Mouse (Mus musculus): Measurements from ENCODE around the gene Auts2.

The Auts2 gene

DNA sequence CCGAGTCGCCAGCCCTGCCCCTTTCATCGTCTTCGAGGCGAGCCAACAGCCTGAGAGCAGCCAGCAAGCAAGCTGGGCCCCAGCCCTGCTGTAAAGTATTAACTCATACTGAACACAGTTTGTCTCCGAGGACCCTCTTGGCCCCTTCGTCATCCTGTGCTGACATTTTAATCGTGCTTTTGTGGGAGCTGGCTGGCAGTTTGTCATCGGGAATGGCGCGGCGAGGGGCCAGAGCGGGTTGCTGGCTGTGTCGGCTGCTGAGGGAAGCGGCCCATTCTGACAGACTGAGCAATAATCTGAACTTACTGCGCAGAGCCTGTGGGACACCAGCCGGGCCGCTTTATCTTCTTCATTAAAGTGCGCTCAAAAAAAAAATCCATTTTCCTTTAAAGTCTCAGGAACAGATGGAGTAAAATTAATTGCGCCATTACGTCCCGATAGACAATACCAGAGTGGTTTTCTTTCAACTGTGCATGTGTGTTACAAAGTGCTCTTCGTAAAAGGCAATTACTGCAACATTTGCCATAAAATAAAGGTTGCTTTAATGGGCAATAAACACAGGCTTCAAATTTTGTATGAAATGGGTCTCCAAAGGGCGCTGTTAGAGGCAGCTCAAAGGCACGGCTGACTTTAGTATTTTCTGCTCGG, 957.3 kb downstream of the Auts2 start:
- no peak for DNase-seq

DNA sequence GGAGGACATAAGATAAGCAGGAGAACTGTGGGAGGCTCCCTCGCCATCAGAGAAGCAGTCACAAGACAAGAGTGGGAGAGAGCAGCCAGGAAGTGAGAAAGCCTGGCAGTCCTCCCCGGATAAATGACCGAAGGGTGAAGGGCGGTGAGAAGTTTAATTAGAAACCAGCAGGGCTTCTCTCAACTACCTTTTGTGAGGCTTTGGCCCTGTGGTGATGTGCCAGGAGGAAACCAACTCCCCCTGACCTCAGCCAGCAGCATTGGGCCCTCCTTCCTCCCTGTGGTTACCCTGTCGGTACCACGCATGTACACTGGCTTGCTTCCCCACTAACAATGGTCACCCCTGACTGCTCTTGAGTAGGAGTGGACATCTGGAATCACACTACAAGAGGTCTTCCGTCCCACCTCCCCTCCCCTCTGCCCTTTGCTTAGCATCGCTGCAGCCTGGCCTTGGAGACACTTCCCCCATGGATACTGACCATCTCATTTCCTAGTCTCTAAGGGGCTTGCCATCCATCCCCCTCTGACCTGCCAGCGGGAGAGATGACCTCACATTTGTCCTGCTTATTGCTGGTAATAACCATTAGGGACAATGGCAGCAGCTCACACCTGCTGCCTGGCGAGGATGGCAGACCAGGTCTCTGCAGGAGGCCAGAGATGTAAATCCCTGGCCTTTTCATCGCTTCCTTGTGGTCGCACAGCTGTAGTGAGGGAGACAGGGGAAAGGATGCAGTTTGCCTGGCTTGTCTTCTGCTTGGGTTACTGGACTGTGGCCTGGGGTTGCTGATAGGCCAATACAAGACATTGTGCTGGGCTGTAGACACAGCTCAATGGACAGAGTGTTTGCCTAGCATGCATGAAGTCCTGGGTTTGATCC, 958.6 kb downstream of the Auts2 start:
- no peak for DNase-seq

DNA sequence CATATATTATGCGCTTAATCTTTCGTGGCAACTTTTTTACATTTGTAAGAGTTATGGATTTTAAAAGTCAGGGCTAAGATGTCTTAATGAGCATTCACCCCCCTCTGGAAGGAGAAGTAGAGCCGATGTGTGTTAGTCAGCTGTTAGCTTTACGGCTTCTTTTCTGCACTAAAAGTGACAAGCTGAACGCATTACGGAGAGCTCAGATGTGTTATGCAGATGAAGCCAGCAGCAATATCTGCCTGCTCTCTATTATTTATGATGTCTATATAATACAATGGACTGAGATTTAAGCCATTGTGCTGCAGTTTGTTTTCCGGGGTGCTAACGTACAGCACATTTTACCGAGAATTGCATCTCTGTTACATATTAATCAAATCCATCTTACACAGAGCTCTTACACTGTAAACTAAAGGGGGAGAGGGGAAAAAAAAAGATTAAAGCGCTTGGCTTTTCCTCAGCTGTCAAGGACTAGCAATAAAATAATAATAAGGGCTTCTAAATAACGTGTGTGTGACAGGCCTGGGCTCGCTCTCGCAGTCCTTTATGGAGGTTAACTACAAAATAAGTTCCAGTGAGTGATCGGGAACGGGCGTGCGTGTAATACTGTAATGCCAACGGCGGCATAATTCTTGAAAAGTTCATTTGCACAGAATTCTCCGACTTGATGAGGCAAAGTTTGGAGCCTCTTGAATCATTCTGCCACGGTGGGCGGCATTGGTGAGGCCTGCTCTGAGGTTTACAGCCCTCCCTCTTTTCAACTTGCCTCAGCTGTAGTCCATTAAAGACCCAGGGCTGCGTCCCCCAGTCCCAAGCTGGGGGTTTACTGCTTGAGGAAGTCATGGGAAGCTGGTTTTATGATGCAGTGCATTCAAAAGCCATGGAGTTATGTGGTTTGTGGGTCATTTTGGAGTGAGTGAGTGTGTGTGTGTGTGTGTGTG, 961.8 kb downstream of the Auts2 start:
- no peak for DNase-seq

DNA sequence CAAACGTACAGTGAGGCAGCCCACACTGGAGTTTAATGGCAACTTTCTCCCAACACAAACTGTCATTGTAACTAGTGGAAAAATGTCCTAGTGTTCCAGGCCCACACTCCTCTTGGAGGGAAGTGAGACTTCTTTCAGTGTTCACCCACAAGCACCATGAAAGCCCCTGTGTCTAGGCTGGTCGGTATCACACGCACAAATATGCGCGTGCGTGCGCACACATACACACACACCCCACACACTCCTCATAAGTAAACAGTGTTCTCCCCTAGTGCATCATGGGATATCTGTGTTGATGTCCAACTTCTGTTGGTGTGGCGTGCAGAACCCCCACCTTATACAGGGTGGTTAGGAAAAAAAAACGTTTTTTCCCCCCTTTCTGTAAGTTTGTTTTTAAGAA, 964.4 kb downstream of the Auts2 start:
- no peak for DNase-seq

DNA sequence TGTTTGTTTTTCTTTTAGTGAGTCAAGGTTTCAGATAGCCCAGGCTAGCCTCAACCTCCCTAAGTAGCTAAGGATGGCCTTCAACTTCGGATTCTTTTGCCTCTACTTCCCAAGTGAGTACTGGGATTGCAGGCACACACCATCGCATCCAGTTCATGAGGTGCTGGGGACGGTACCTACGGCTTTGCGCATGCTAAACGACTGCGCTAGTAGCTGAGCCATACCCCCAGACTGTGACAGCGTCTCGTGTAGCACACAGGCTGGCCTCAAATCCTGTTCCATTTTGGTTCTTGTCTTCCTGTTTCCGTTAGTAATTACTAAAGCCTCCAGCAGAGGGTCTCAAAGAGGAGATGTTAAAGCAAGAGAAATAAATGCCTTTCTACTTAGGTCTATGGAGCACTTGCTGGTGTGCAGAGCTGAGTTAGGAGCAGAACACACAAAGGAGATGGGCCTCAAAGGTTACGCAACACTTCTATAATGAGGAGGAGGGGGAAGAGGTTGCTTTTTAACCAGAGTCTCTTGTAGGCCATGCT, 967.3 kb downstream of the Auts2 start:
- DNase-seq: no peak

DNA sequence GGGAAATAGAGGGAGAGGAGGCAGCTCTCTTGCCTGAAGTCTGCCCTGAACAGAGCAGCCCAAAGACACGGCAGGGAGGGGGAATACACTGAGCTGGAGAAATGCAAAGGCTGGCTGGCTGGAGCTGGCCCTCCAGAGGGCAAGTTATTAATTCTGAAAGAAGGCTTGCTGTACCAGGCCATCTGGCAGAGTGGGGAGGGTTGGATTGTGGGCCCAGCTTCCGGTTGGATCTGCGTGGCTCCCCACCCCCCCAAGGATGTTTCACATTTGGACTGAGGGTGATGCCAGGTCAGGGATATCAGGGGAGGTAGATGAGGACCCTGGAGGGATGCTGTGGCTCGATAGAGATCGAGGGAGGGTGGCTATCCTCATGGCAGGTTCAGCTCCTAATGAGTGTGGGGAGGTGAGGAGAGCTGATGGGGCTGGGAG, 968.0 kb downstream of the Auts2 start:
- DNase-seq: no peak

DNA sequence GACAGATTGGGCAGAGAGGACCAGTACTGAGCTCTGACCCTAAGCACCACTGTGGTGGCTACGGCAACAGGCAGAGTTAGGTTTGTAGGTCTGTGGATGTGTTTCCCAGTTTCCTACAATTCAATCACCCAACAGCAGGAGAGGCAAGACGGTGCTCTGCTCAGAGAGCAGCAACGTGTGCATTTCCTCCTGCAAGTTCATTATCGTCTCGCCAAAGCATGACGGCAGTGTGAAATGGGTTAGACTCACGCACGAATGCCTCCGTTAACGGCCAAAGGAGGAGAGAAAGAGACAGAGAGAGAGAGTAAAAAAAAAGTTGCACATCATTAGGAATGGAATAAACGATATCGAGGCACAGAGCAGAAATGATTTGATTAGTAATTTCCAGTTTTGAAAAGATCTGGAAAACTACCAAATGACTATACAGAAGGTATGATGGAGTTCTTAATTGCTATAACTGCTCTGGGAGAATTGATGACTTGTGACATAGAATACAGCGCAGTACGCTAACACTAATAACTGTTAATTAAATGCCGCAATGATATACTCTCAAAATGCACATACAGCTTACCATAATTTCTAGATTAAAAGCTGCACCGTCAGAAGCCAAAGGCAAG, 968.6 kb downstream of the Auts2 start:
- DNase-seq: no peak

DNA sequence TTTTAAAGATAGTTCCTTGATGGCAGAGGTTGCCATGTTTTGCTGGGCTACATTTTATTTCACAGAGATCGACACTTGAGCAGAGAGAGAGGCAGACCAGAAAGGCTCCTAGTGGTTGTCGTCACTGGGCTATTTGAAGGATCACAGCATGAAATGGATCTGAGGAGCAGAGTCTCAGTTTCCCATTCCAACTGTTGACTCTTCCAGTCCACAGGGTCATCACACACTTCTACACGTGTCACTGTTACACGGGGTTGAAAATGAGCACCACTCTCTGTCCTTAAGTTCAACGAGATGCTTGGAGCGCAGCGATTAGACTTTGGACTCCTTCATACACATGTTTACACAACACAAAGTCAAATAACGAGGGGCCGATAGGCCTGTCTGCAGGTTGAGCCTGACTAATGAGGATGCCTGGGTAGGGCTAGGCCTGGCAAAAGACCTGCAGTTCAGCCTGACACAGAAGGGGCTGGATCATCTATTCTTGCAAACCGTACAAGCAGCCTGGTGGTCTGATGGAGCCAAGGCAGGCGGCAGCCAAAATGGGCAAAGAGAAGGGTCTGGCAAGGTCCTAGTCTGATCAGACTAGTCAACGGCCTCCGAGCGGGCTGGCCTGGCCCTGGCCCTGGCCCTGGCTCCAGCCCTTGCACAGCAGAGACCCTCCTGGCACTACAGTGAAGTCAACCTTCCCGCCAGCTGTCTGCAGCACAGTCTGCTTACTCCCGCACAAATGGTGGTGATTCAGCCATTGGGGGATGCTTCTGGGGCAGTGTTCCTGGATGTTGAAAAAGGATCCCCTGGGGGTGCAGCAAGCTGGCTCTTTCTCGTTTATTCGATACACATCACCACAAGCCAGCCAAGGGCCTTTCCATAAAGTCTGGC, 969.6 kb downstream of the Auts2 start:
- DNase-seq: peak; percentile 49

DNA sequence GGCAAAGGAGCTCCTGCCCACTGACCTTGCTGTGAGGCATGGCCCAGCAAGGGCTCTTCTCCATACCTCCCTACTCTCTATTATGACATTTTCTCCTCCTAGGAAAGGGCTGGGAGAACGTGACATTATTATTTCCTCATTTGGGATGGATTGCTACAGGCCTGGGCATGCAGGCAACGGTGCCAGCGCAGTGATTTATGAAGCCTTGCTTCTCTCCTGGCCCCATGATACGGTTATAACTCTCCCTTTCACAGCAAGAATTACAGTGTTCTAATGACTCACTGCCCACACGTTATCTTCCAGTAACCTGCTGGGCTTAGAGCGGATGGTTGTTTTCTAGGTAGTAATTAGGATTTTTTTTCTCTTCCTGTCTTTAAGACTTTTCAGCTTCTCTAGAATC, 977.1 kb downstream of the Auts2 start:
- no peak for DNase-seq

DNA sequence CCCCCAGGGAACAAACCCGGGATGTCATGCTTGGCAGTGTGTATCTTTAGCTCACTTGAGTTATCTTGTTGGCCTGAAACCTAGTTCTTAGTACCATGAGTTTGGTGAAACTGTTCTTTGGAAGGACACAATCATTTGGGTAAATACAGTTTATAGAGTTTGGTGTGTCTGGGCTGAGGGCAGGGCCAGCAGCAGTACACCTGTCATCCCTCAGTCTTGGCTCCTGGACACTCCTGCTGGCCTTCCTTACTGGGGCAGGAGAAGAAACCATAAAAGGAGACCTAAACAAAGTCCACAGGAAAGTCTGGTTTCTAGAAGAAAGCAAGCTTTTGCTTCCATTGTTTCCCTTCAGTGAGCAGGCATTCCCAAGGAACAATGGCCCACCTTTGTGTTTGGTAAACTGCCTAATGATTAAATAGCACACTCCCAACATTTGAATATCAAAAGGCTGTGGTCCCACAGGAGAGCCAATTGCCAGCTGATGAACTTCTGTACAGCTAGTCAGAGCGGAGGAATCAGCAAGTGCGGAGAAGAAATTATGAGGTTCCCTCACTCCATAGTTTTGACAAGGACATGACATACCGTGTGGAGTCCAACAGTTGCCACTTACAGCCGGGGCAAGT, 979.4 kb downstream of the Auts2 start:
- no peak for DNase-seq

DNA sequence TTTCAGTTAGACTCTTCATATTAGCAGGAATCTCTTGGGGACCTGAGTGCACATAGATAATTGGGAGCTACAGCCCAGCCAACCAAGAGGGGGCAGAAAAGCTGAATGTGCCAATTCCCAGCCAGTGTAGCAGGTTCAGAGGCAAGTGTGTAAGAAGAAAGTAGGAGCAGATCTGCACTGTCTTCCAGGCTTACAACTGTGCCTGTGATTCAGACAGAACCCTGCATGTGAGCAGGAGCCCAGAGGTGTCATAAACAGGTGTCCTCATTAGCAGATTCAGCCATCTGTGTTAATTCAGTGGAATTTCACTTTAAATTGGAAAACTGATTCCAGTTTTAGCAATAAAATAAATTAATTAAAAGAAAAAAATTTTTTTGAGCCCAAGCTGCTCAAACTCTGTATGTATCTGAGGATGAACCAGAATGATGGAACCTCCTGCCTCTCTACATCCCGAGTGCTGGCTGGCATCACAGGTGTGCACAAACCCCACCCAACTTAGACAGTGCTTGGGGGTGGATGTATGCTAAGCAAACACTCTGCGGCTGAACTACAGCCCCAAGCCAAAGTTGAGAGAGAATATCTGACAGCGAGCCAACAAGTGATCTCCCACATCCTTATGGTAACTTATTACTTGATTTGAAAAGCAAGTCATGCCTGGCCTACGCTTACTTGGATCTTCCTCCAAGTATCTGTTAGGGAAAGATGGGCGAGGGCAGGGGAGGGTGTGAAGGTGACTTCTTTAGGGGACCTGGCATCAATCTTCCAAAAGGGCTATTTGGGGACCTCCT, 982.2 kb downstream of the Auts2 start:
- DNase-seq: peak; percentile 36

DNA sequence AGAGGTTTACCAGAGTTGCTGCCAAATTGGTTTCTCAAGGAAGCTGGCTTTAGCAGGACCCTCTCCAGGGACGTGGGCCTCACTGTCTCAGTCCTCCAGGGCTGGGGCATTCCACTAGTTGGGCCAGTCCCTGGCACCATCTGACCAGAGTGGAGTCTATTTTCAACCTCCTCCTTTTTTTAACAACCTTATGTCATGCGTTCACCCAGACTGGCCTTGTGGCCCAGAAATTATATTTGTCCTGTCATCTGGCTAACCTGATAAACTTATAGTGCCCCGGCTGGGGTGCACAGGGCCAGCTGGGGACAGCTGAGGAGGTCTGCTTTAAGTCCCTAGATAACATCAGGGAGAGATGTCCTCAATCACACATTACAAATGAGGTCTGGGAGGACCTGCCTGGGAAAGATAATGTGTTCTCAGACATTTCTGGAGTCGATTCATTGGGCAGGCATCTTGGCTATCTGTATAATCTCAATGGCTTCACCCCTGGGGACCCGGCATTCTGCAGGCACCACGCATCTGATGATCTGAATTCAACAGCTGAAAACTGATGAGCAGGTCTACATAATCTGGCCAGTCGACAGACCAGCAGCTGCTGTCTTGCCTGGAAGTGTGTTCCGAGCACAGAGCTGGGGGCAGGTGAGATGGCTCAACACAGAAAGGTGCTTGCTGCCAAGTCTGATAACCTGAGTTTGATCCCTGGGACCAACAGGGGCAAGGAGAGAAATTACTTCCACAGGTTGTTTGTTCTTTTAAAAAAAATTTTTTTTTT, 984.6 kb downstream of the Auts2 start:
- no peak for DNase-seq

DNA sequence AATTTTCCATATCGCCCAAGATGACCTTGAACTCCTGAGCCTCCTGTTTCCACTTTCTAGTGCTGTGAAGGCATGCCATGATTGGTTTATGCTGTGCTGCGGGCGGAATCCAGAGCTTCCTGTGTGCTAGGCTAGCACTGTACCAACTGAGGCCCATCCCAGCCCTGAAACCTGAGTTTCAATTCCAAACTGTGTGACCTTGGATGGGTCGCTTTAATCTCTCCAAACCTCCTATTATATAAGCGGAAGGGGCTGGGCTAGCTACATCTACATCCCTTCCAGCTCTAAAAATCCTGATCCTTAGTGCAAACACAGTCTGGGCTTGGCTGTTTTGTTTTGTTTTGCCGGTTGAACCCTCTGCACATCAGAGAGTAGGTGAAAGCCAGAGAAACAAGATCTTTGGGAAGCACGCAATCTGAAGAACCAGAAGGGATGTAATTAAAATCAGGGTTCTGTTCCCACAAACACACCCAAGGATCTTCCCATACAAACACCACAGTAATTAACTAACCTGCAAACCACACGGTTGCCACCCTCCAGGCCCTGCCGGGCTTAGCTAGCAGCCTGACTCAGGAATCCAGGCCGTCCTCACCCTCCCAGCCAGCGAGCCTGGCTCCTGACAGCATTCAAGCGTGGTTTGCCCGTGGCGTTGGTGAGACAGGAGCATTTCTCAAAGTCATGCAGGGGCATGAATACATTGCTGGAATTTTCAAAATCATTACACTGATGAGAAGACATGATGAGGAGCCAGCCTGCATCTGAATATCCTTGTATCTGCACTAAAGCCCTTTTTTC, 985.4 kb downstream of the Auts2 start:
- no peak for DNase-seq

DNA sequence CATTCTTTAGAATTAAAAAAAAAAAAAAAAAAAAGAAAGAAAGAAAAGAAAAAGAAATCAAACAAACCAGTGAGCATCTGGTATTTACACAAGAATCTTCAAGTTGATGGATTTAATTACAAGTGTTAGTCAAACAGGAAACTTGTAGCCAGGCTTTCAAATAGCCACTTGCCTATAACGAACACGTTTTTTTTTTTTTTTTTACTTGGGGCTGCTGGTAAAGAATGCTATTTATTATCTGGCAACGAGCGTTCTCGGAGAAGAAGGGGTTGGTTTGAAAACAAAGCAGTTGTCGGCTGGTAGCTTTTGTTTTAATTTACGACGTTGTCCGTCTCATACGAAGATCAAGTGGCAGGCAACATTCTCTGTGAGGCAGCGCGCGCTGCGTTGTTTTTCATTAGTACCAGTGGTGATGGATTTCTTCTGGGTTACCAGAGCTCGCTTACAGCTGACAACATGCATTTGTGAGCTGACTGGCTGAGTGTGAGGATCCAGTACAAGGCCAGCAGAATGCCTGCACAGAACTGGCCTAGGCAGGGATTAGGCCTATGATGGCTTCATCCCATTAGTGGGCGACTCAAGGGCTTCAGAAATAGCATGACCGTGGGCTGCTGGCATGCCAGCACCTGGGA, 994.1 kb downstream of the Auts2 start:
- DNase-seq: no peak

DNA sequence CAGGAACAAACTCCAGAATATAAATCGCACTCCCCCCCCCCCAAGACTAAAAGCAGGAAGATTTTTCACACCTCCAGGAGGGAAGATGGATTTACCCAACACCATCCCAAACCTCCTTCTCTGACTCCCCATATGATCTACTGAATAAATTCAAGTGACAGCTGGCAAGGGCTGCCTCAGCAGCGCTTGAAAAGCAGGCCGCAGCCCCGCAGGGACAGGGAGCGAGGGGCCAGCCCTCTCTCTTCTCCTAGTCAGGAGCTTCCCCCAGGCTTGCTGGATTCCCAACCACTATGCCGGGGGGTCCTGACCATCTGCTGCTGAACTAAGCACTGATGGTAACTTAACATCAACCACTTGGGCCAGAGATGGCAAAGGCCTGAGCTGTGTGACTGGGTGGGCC, 995.2 kb downstream of the Auts2 start:
- no peak for DNase-seq

DNA sequence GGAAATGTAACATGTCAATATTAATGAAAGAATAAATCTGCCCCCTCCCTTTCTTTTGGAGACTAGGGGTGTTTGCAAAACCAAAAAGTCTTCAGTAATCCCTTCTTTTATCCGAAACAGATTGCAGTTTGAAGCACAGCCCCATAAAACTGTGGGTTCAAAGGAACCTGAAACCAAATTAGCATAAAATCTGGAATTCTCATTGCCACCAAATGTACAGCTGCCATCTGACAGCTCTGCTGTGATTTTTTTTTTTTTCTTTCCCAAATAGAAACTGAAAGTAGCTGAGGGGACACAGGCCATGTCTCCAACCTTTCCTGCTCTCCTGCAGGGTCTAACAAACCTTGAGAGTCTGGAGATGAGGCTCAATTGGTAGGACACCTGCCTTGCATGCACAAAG, 996.7 kb downstream of the Auts2 start:
- no peak for DNase-seq

DNA sequence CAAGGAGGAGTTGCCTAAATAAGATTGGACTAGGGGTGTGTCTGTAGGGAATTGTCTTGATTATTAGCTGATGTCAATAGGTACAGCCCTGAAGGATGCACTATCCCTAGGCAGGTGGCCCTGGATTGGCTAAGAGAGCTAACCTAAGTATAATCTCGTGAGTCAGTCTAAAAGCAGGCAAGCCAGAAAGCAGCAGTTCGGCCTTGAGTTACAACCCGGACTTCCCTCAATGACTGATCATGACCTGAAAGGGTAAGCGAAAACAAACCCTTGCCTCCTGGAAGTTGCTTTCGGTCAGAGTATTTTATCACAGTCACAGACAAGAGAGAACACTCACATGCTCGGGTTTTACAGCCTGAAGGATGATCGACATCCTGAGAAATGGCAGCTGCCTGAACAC, 998.8 kb downstream of the Auts2 start:
- no peak for DNase-seq

DNA sequence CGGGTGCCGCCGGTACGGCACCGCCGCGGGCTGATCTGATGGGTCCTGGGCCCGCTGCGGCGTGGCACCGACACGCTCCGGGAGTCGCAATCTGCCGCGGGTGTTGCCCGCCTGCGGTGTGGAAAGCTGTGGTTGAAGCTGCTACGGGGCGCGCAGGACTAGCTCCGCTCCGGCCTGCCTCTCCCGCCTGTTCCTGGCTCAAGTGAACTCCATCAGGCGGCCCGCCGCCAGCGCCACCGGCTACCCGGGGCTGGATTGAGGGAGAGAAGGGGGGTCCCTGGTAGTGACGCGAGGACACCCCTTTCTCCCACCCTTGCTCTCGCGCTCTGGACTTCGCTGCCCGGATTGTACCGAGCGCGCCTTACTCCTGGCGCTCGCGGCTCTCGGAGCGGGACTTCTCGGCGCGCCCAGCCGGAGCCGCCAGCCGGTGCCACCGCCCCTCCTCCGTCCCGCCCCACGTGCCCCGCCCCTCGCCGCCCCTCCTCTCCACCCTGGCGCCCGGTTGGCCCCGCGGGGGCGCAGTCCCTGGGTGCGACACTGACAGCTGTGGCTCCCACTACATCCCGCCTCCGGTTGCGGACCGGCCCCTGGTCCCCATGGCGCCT, 1004.7 kb downstream of the Auts2 start:
- peak; percentile 44 for DNase-seq
